ENCODE assay signal across 24 mouse cellular contexts in the genomic region with DNA sequence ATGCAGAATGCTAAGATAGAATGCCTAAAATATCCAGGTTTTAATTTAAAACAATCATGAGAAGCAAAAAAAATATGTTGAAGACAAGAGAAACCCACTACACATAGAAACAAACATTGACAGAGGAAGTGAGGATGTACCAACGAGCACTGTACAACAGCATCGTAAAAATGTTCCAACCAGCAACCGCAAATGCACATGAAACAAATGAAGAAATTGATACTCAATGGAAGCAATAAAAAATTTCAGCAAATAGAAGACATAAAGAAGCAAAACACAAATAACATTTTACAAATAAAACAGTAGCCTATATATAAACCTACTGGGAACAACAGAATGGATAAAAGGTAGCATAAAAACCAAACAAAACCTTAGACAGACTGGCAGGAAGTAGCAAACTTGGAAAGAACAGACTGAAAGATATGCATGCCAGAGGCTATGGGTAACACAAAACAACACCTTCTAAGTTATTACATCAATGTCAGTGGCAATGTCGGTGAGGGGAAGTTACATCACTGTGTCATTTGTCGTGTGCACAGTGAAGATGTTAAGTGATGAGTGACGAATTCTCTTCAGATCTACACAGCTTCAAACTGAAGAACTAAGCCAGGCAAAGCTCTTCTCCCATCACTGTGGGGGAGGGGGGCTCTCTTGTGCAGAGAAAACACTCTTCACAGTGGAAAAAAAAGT. TPM values are rescaled to one million over a fixed set of nuclear protein-coding genes. Genes with fewer than 3 reads are reported as not detected.
A peak's percentile ranks its signal among the peaks of the same experiment; 100 is the strongest.
DNase-seq lines count a peak whose midpoint lies in the region; ATAC-seq lines count a peak whose summit lies in the region.
"Had no signal": no experiment of that assay in that cellular context is flagged by ENCODE, and none has a peak within 500 bp of the region (broad histone marks: within the 10 kb centered on the region; RNA-seq: fewer than 3 reads in every experiment).

No protein-coding gene starts in this region.

- no peak overlapping the region for H3K27ac ChIP-seq in liver, embryonic 12.5 days
- H3K27ac ChIP-seq: embryonic facial prominence, embryonic 12.5 days; heart, adult 2 months; heart, embryonic 13.5 days; hindbrain, embryonic 12.5 days; limb, embryonic 10.5 days; neural tube, embryonic 13.5 days had no signal

- ATAC-seq in CD4-positive, CD25-positive, alpha-beta regulatory T cell, adult 4 months: peak; percentile 66
- peak; percentile 58 for ATAC-seq in inflammation-experienced regulatory T-cells, adult 6 months
- ATAC-seq in liver, embryonic 12.5 days: no peak
- ATAC-seq: forebrain, postnatal 0 days had no signal

- H3K4me1 ChIP-seq in liver, embryonic 12.5 days: peaks cover 28% of the 10 kb centered on the region
- H3K4me1 ChIP-seq: hindbrain, embryonic 12.5 days had no signal

- DNase-seq in thymus, postnatal 14 days: peak; percentile 35
- DNase-seq in thymus, adult 18-20 months: no peak
- no peak for DNase-seq in cerebellum, adult 11-12 months
- DNase-seq in frontal cortex, postnatal 25 days (ENCODE audit: low spot score in 2 of 2): no peak
- DNase-seq: adrenal gland, adult 2 months; cerebellum, adult 18-20 months; cerebellum, postnatal 25 days; forebrain, postnatal 0 days; gastrocnemius, postnatal 25 days; heart, adult 2 months; heart, postnatal 14 days; kidney, adult 2 months; kidney, postnatal 10 days; midbrain, embryonic 14.5 days; right cerebral cortex, adult 18-20 months had no signal

- no peaks in the 10 kb centered on the region for H3K27me3 ChIP-seq in liver, embryonic 12.5 days (replicated peaks)
- H3K27me3 ChIP-seq: embryonic facial prominence, embryonic 12.5 days; heart, embryonic 13.5 days; hindbrain, embryonic 12.5 days; megakaryocyte, embryonic 14.5 days; neural tube, embryonic 13.5 days had no signal

- H3K4me3 ChIP-seq in liver, embryonic 12.5 days: no peak overlapping the region
- H3K4me3 ChIP-seq: embryonic facial prominence, embryonic 12.5 days; heart, adult 2 months; heart, embryonic 13.5 days; hindbrain, embryonic 12.5 days; limb, embryonic 10.5 days; neural tube, embryonic 13.5 days had no signal

- H3K36me3 ChIP-seq in liver, embryonic 12.5 days: no peaks in the 10 kb centered on the region
- H3K36me3 ChIP-seq: embryonic facial prominence, embryonic 12.5 days; heart, embryonic 13.5 days; hindbrain, embryonic 12.5 days; limb, embryonic 10.5 days; neural tube, embryonic 13.5 days had no signal

- H3K9ac ChIP-seq in liver, embryonic 12.5 days: no peak overlapping the region
- H3K9ac ChIP-seq: embryonic facial prominence, embryonic 12.5 days; forebrain, postnatal 0 days; heart, embryonic 13.5 days; hindbrain, embryonic 12.5 days; neural tube, embryonic 13.5 days had no signal

- 66% methylated on average over 6 of the region's 6 CpGs for WGBS in liver, embryonic 12.5 days (ENCODE audit: insufficient replicate concordance)

- no peak overlapping the region for H3K4me2 ChIP-seq in liver, embryonic 12.5 days
- H3K4me2 ChIP-seq: embryonic facial prominence, embryonic 12.5 days; heart, embryonic 13.5 days; hindbrain, embryonic 12.5 days; neural tube, embryonic 13.5 days had no signal

- H3K9me3 ChIP-seq in liver, embryonic 12.5 days (replicated peaks): no peaks in the 10 kb centered on the region
- H3K9me3 ChIP-seq: embryonic facial prominence, embryonic 12.5 days; heart, embryonic 13.5 days; hindbrain, embryonic 12.5 days; limb, embryonic 10.5 days; megakaryocyte, embryonic 14.5 days; neural tube, embryonic 13.5 days had no signal

RNA-seq across cellular contexts. Expression of a gene that starts 45.1 kb away (rescaled TPM):
- not detected for polyA plus RNA-seq in CD4-positive, CD25-positive, alpha-beta regulatory T cell, adult 4 months (2017; shearing (Covaris generic))
- polyA plus RNA-seq in inflammation-experienced regulatory T-cells, adult 6 months (2017; shearing (Covaris generic)): not detected
- 1.4 and 2.3 TPM in 2 replicates for polyA plus RNA-seq in liver, embryonic 12.5 days (2016; fragmentation: Nextera tagmentation; extraction: Ambion mirVana)
